Mouse (Mus musculus): ENCODE results near the gene Kdelr2. TPM values are rescaled to one million over a fixed set of nuclear protein-coding genes. Genes with fewer than 3 reads are reported as not detected.
"Not testable (repeated sequence)": the region's sequence is repeated elsewhere in the genome, so short reads cannot be mapped to it uniquely, and the experiment has no call there.

Gene Kdelr2
- polyA plus RNA-seq, 1 experiment from 2014 or later = 150 TPM

GRCm38 (mm10) chr5:143370416-143371145 is 33.1 kb upstream of the Kdelr2 start:
- Histone ChIP-seq H3K27me3 (peaks cover 93% of the 10 kb centered on the region), H3K4me2 (peak overlapping the region; percentile 57), H3K9me3 (no peaks in the 10 kb centered on the region), H3K4me1 (replicated peaks) (peaks cover 27% of the 10 kb centered on the region), H3K9ac (peak overlapping the region; percentile 56; the same call in 1 of the 2 replicates), H3K27ac (no peak overlapping the region), H3K4me3 (peak overlapping the region; percentile 35), H3K36me3 (no peaks in the 10 kb centered on the region)
- WGBS = 23% methylated on average over 17 of the region's 17 CpGs
- ATAC-seq (ENCODE audit: low FRiP score) = no peak

- no peaks in the 10 kb centered on the region for H3K9me3 ChIP-seq
- no peak for ATAC-seq (ENCODE audit: low FRiP score)
- peaks cover 27% of the 10 kb centered on the region for H3K4me1 ChIP-seq (replicated peaks)
- H3K9ac ChIP-seq = no peak overlapping the region
- H3K4me2 ChIP-seq = no peak overlapping the region
- no peak overlapping the region for H3K27ac ChIP-seq
- WGBS = 52% methylated on average over 4 of the region's 4 CpGs
- H3K36me3 ChIP-seq = no peaks in the 10 kb centered on the region
- H3K4me3 ChIP-seq = no peak overlapping the region
- H3K27me3 ChIP-seq = peaks cover 91% of the 10 kb centered on the region
Observed at GRCm38 (mm10) chr5:143371146-143371510, 32.5 kb upstream of the Kdelr2 start.

- peak overlapping the region; percentile 58 for H3K4me2 ChIP-seq
- H3K9ac ChIP-seq = peak overlapping the region; percentile 60; the same call in 1 of the 2 replicates
- no peaks in the 10 kb centered on the region for H3K9me3 ChIP-seq
- H3K27ac ChIP-seq = no peak overlapping the region
- no peaks in the 10 kb centered on the region for H3K36me3 ChIP-seq
- ATAC-seq (ENCODE audit: low FRiP score) = no peak
- peaks cover 27% of the 10 kb centered on the region for H3K4me1 ChIP-seq (replicated peaks)
- peaks cover 81% of the 10 kb centered on the region for H3K27me3 ChIP-seq
- WGBS = 1% methylated on average over 35 of the region's 35 CpGs
- H3K4me3 ChIP-seq = peak overlapping the region; percentile 38
Observed at GRCm38 (mm10) chr5:143372818-143373217, 30.8 kb upstream of the Kdelr2 start.

GRCm38 (mm10) chr5:143375242-143375641 is 28.4 kb upstream of the Kdelr2 start:
- peaks cover 57% of the 10 kb centered on the region for H3K27me3 ChIP-seq
- no peaks in the 10 kb centered on the region for H3K9me3 ChIP-seq
- H3K9ac ChIP-seq = no peak overlapping the region
- H3K27ac ChIP-seq = no peak overlapping the region
- H3K4me1 ChIP-seq (replicated peaks) = peaks cover 15% of the 10 kb centered on the region
- H3K36me3 ChIP-seq = no peaks in the 10 kb centered on the region
- H3K4me3 ChIP-seq = 0 out of 2 replicates have a peak overlapping the region, but pooled peaks have one; percentile 12
- no peak for ATAC-seq (ENCODE audit: low FRiP score)
- 8% methylated on average over 21 of the region's 21 CpGs for WGBS
- H3K4me2 ChIP-seq = peak overlapping the region; percentile 37

- Histone ChIP-seq H3K36me3 (no peaks in the 10 kb centered on the region), H3K9me3 (no peaks in the 10 kb centered on the region), H3K27me3 (peaks cover 48% of the 10 kb centered on the region), H3K9ac (no peak overlapping the region), H3K4me3 (no peak overlapping the region), H3K4me2 (no peak overlapping the region), H3K27ac (no peak overlapping the region), H3K4me1 (replicated peaks) (peaks cover 7% of the 10 kb centered on the region)
- whole genome bisulfite sequencing = 84% methylated on average over 4 of the region's 4 CpGs
- ATAC-seq (ENCODE audit: low FRiP score) = no peak
Observed at GRCm38 (mm10) chr5:143376156-143376555, 27.5 kb upstream of the Kdelr2 start.

DNA sequence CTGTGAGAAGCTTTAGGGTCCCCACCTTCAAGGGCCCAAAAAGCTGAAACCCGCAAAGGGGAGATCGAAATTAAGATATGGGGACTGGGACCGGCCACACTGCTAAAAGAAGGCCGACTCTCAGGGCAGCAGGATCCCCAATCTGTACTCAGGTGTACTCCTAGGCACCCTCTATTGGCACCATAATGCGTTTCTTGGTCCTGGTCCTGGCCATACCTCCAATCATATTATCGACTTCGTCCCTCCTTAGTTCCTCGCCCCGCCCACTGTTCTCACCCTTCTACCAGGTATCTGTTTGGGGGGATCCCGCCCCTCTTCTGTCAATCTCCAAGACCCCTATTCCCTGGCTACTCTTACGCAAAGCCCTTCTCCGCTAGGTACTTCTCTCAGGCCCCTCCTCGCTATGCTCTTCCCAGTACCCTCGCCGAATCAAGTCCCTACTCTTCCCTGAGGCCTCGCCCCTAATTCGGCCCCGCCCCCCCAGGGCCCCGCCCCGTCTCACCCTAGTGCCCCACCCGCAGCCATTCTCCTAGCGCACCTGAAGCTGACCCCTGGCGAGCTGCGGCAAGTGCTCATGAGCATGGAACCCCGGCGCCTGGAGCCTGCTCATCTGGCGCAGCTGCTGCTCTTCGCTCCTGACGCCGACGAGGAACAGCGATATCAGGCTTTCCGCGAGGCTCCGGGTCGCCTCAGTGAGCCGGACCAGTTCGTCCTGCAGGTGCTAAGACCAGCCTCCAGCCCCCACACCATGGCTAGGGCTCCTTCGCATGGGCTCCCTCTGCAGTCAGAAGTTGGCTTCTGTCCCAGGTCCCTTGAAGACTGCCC is 16.6 kb upstream of the Kdelr2 start:
- peaks cover 53% of the 10 kb centered on the region for H3K27me3 ChIP-seq
- H3K27ac ChIP-seq = no peak overlapping the region
- peak; percentile 21; the same call in 1 of the 2 replicates for ATAC-seq (ENCODE audit: low FRiP score)
- H3K9me3 ChIP-seq = no peaks in the 10 kb centered on the region
- peak overlapping the region; percentile 68 for H3K4me2 ChIP-seq
- no peaks in the 10 kb centered on the region for H3K36me3 ChIP-seq
- peak overlapping the region; percentile 52 for H3K9ac ChIP-seq
- peak overlapping the region; percentile 37 for H3K4me3 ChIP-seq
- H3K4me1 ChIP-seq (replicated peaks) = peaks cover 10% of the 10 kb centered on the region
- WGBS = 8% methylated on average over 39 of the region's 39 CpGs

GRCm38 (mm10) chr5:143394184-143394583 is 9.5 kb upstream of the Kdelr2 start:
- ATAC-seq (ENCODE audit: low FRiP score) = no peak
- H3K9ac ChIP-seq = no peak overlapping the region
- H3K4me1 ChIP-seq (replicated peaks) = no peaks in the 10 kb centered on the region
- 0 out of 2 replicates have a peak, but pooled peaks cover under 1% of the 10 kb centered on the region for H3K27me3 ChIP-seq
- H3K4me3 ChIP-seq = no peak overlapping the region
- 0 out of 2 replicates have a peak, but pooled peaks cover 4% of the 10 kb centered on the region for H3K9me3 ChIP-seq
- no peak overlapping the region for H3K27ac ChIP-seq
- WGBS = 81% methylated on average over 7 of the region's 7 CpGs
- no peak overlapping the region for H3K4me2 ChIP-seq
- H3K36me3 ChIP-seq = no peaks in the 10 kb centered on the region; the same call in 1 of the 2 replicates

DNA sequence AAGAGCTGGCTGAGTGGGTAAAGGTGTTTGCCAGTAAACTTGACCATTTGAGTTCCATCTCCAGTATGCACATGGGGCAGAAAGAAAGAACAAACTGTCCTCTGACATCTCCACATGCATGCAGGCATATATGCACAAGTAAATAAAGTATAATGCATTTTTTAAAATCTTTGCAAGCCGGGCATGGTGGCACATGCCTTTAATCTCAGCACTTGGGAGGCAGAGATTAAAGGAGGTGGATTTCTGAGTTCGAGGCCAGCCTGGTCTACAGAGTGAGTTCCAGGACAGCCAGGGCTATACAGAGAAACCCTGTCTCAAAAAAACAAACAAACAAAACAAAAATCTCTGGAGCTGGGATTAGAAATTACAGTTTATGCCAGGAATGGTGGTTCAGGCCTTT is 8.7 kb upstream of the Kdelr2 start:
- H3K4me2 ChIP-seq; H3K4me3 ChIP-seq; H3K9me3 ChIP-seq; H3K9ac ChIP-seq; H3K36me3 ChIP-seq; ATAC-seq (ENCODE audit: low FRiP score); H3K27ac ChIP-seq; H3K4me1 ChIP-seq (replicated peaks); H3K27me3 ChIP-seq: not testable (repeated sequence)
- 94% methylated on average over 2 of the region's 2 CpGs for WGBS

DNA sequence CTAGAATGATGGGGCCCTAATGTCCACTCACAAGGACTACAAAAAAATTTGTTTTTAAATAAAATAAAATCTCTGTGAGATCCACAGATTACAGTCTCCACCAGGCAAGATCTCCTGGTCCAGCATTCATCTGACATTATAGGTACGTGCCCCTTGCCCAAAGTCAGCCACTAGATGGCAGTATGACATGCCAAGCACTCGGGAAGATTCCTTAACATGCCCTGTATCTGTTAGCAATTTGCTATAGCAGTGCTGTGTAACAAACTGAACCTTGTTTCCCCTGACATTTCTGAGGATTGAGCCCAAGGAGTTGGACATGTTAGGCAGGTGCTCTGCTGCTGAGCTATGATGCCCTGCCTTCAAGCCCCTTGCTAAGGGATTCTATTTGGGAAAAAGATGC is 8.0 kb upstream of the Kdelr2 start:
- Histone ChIP-seq H3K9me3 (0 out of 2 replicates have a peak, but pooled peaks cover 4% of the 10 kb centered on the region), H3K9ac (no peak overlapping the region), H3K27me3 (no peaks in the 10 kb centered on the region), H3K36me3 (no peaks in the 10 kb centered on the region; the same call in 1 of the 2 replicates), H3K4me2 (no peak overlapping the region), H3K27ac (no peak overlapping the region), H3K4me3 (no peak overlapping the region), H3K4me1 (replicated peaks) (no peaks in the 10 kb centered on the region)
- 39% methylated on average over 2 of the region's 2 CpGs for WGBS
- no peak for ATAC-seq (ENCODE audit: low FRiP score)

DNA sequence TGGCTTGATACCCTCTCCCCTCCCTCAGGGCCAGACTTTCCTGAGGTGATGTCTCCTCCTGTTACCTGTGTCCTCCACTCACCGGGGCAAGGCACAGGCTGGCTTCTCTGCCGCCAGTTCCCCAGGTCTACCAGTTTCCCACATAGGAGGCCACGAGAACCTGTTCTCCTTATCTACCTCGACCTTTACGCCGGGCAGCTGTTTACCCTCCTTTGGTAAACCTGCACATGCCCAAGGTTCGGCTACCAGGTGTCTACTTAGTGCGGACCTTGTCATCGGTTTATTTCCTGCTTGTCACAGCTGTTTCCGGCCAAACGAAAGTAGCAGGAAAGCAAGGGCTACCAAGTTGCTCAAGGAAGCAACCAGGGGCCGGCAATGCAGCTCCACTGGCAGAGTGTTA is 3.1 kb upstream of the Kdelr2 start:
- 95% methylated on average over 12 of the region's 12 CpGs for WGBS
- no peak for ATAC-seq (ENCODE audit: low FRiP score)
- no peaks in the 10 kb centered on the region for H3K27me3 ChIP-seq

GRCm38 (mm10) chr5:143401556-143401955 is 2.1 kb upstream of the Kdelr2 start:
- H3K9ac ChIP-seq = no peak overlapping the region
- peaks cover 7% of the 10 kb centered on the region for H3K36me3 ChIP-seq
- H3K4me3 ChIP-seq = no peak overlapping the region
- 76% methylated on average over 2 of the region's 2 CpGs for WGBS
- H3K27me3 ChIP-seq = no peaks in the 10 kb centered on the region
- H3K27ac ChIP-seq = no peak overlapping the region
- H3K4me1 ChIP-seq (replicated peaks) = peaks cover 37% of the 10 kb centered on the region
- H3K4me2 ChIP-seq = no peak overlapping the region
- ATAC-seq (ENCODE audit: low FRiP score) = no peak
- H3K9me3 ChIP-seq = no peaks in the 10 kb centered on the region

More for the DNA sequence above, 3.1 kb upstream of the Kdelr2 start:
- 0 out of 2 replicates have a peak, but pooled peaks cover 4% of the 10 kb centered on the region for H3K9me3 ChIP-seq
- no peak overlapping the region for H3K4me2 ChIP-seq
- H3K27ac ChIP-seq = no peak overlapping the region
- H3K4me1 ChIP-seq (replicated peaks) = peaks cover 28% of the 10 kb centered on the region
- H3K4me3 ChIP-seq = no peak overlapping the region
- H3K9ac ChIP-seq = no peak overlapping the region
- no peaks in the 10 kb centered on the region; the same call in 1 of the 2 replicates for H3K36me3 ChIP-seq

DNA sequence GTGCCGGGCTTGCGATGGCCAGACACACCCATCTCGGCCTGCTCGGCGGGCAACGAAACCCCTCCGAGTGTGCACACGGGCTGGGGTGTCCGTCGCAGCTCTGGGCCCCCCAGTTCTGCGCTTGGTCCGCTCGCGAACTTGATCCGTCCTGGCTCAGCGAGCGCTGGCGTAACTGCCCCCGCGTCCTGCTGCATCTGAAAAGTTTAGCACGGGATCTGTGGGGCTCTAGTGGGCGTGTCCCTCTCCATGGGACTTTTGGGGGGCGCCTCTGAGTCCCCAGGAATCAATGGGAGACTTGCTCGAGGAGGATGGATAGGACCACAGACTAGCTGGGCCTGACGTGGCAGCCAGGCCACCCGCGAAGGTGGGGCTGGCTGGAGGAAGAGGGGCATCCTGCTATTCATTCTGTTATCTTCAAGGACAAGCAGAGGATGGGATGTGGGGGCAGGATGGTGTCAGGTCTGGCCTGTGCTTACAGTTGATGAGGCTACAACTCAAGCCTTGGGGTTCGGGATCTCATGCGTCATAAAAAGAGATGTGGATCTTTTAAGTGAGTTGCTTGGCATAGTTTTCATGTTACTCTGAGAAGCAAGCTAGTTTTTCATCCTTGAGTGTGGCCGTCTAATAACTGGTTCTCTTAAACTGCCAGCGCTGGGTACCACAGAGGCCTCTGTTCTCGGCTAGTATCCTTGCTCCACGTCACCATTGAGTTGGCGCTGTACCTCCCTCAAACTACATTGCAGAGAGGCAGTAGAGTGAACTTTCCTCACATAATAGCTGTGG is 701 bp downstream of the Kdelr2 start:
- peak overlapping the region; percentile 94 for H3K4me3 ChIP-seq
- H3K27me3 ChIP-seq = no peaks in the 10 kb centered on the region
- peak overlapping the region; percentile 79 for H3K4me2 ChIP-seq
- 6% methylated on average over 34 of the region's 34 CpGs for WGBS
- peaks cover 39% of the 10 kb centered on the region for H3K4me1 ChIP-seq (replicated peaks)
- peak overlapping the region; percentile 89 for H3K27ac ChIP-seq
- peaks cover 18% of the 10 kb centered on the region for H3K36me3 ChIP-seq
- peak overlapping the region; percentile 95 for H3K9ac ChIP-seq
- ATAC-seq (ENCODE audit: low FRiP score) = peak; percentile 61
- no peaks in the 10 kb centered on the region for H3K9me3 ChIP-seq

Data from hindbrain, embryonic 13.5 days (tissue).